Mouse (Mus musculus) urinary bladder, postnatal 25 days (tissue): ENCODE results near the gene Pipox.

Source experiments
- DNase-seq: peaks from one replicate; pipeline ENCODE4 v3.0.0; 2022; ENCODE audit warnings: low spot score

Pipox gene

GRCm38 (mm10) chr11:77908468-77908867 lies 14.6 kb upstream of the Pipox start:
- no peak for DNase-seq

- DNase-seq = no peak
These were observed 12.9 kb upstream of the Pipox start for GRCm38 (mm10) chr11:77906747-77907174.

- peak; percentile 12 for DNase-seq
These were observed 12.3 kb upstream of the Pipox start for GRCm38 (mm10) chr11:77906097-77906687.

GRCm38 (mm10) chr11:77904707-77905106 lies 10.8 kb upstream of the Pipox start:
- no peak for DNase-seq

GRCm38 (mm10) chr11:77903761-77904160 lies 9.9 kb upstream of the Pipox start:
- DNase-seq = no peak

- no peak for DNase-seq
These were observed 8.0 kb upstream of the Pipox start for GRCm38 (mm10) chr11:77901775-77902355.

GRCm38 (mm10) chr11:77901366-77901765 lies 7.5 kb upstream of the Pipox start:
- DNase-seq = peak; percentile 9

- no peak for DNase-seq
These were observed 6.8 kb upstream of the Pipox start for GRCm38 (mm10) chr11:77900696-77901095.

- no peak for DNase-seq
These were observed 6.3 kb upstream of the Pipox start for GRCm38 (mm10) chr11:77900187-77900586.

- no peak for DNase-seq
These were observed 3.2 kb upstream of the Pipox start for GRCm38 (mm10) chr11:77896820-77897805.

- no peak for DNase-seq
These were observed 2.6 kb upstream of the Pipox start for GRCm38 (mm10) chr11:77896480-77896819.

GRCm38 (mm10) chr11:77896011-77896410 lies 2.1 kb upstream of the Pipox start:
- no peak for DNase-seq

GRCm38 (mm10) chr11:77894967-77895366 lies 1.1 kb upstream of the Pipox start:
- no peak for DNase-seq

GRCm38 (mm10) chr11:77893283-77893682 lies 613 bp downstream of the Pipox start:
- no peak for DNase-seq

- DNase-seq = no peak
These were observed 1.0 kb downstream of the Pipox start for GRCm38 (mm10) chr11:77892883-77893282.

- no peak for DNase-seq
These were observed 3.1 kb downstream of the Pipox start for GRCm38 (mm10) chr11:77890648-77891258.

GRCm38 (mm10) chr11:77889484-77889883 lies 4.4 kb downstream of the Pipox start:
- no peak for DNase-seq

GRCm38 (mm10) chr11:77888846-77889245 lies 5.0 kb downstream of the Pipox start:
- DNase-seq = no peak

- no peak for DNase-seq
These were observed 6.4 kb downstream of the Pipox start for GRCm38 (mm10) chr11:77887373-77887960.

GRCm38 (mm10) chr11:77885246-77885575 lies 8.7 kb downstream of the Pipox start:
- DNase-seq = no peak

- DNase-seq = no peak
These were observed 9.2 kb downstream of the Pipox start for GRCm38 (mm10) chr11:77884524-77885245.

- DNase-seq = no peak
These were observed 17.1 kb downstream of the Pipox start for GRCm38 (mm10) chr11:77876760-77877148.
